Mouse (Mus musculus): ENCODE data around the gene Dzip1.

DNA sequence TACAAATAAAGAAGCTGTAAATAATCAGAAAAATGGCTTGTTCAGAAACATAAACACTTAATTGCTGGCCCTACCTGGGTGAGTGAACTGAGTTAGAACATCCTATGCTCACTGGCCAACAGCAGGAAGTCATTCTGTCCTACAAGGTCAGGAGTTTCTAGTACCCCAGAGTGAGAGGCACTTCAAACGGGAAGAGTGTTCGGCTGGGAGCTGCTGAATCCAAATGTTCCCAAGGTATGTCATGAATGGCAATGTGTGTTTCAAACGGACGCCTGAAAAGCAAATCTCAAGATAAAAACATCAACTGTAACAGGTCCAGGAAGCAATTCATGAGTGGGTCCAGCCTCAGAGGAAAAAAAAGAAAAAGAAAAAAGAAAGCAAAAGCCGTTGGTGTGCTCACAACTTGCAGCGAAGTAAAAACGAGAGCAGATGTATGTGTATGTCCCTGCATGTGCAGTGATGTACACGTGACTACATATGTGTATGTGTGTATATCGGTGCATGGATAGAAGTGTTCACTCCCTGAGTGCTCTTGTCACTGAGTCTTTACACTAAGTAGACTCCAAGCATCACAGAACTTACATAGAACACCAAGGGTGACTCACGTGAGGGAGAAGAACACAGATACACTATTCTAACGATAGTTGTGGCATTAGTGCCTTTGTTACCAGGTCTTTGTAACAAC lies 75.1 kb downstream of the Dzip1 start:
- TF ChIP-seq CTCF (IDR thresholded peaks at IDR 0.05; ENCODE audit: borderline replicate concordance, extremely low read depth, insufficient read depth, insufficient read length) = no peak
- TF ChIP-seq POLR2A (IDR thresholded peaks at IDR 0.05; ENCODE audit: borderline replicate concordance, extremely low read depth, insufficient read depth, insufficient read length, poor library complexity, severe bottlenecking) = no peak

Data from brain, embryonic 14.5 days (tissue).